Mouse (Mus musculus) thymus, adult 2 months (tissue): ENCODE measurements around the gene Alkbh6.

ENCODE experiments used
- CTCF ChIP-seq: fragments of 200-500 bp; IDR thresholded peaks from 2 replicates; pipeline ENCODE4 v1.5.1; 2012; ENCODE audit warnings: mild to moderate bottlenecking, control low read depth, low read length, moderate library complexity, borderline replicate concordance; ENCODE audit not compliant: control insufficient read depth, poor library complexity, insufficient read depth; ENCODE audit errors: extremely low read depth
- POLR2A ChIP-seq: fragments of 200-500 bp; IDR thresholded peaks from 2 replicates; pipeline ENCODE4 v1.6.1; 2012; ENCODE audit warnings: mild to moderate bottlenecking, low read length, control low read depth, moderate library complexity; ENCODE audit not compliant: control insufficient read depth, poor library complexity, insufficient read depth; ENCODE audit errors: extremely low read depth

DNA sequence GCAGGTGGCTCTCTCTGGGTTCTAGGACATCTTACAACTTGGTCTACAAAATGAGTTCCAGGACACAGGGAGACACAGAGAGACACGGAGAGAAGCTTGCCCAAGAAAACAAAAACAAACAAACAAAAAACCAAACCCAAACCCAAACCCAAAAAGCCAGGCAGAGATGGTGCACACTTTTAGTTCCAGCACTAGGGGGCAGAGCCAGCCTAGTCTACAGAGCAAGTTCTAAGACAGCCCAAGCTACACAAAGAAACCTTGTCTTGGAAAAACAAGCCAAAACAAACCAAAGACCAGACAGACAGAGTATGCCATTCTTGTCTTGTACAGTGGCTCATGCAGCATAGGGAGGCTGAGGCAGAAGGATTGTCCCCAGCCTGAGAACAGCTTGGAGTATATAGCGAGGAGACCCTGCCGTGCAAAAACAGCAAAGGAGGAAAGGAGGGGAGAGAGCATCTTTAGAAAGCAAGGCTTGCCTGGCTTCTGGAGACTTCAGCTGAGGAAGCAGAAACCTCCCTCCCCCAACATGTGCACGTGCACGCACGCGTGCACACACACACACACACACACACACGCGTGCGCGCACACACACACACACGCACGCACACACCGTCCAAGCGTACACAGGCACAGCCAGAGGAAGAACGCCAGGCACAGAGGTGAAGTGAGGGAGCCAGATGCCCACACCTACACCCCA lies 2.3 kb upstream of the Alkbh6 start:
- TF ChIP-seq POLR2A (no peak), CTCF (no peak)
